Mouse (Mus musculus): ENCODE measurements around the gene Megf11.
A peak's percentile ranks its signal among the peaks of the same experiment; 100 is the strongest.
"Not testable (repeated sequence)": the region's sequence is repeated elsewhere in the genome, so short reads cannot be mapped to it uniquely, and the experiment has no call there.

Gene Megf11

GRCm38 (mm10) chr9:64701651-64702050 lies 316.2 kb downstream of the Megf11 start:
- DNase-seq (ENCODE audit: low spot score), result no peak

DNA sequence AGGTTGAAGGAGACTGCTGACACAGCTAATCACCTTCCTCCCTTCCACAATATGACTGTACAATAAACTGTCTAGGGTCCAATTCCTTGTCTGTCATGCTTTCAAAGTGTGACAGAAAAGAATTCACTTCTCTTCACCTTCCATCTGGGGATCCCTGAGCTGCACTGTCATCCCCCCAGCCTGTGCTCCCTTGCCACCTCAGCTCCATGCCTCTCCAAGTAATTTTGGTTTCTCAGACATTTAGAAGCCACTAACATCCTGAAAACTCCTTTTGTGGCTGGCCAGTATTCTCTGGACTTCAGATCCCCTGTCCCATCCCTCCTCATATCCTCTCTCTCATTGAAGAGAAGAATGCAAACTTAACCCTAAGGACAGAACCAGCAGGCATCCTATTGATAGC lies 317.0 kb downstream of the Megf11 start:
- no peak for DNase-seq (ENCODE audit: low spot score)

DNA sequence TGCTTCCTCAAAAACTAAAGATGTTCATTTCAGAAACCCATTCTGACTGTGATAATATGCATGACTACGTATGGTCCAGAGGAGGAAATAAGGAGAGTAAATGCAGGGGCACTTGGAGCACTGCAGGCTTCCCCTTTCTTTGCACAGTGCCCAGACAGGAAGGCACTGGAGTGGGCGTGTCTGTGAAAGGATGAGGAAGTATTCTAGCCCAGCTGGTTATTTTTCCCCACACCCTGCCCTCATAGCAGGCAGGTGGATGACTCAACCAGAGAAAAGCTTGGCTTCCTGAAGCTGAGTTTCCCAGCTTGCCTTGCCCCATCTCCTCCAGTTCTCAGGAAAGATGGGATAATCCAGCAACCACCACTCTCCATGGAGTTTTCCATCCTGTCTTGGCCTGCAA lies 317.5 kb downstream of the Megf11 start:
- no peak for DNase-seq (ENCODE audit: low spot score)

GRCm38 (mm10) chr9:64703420-64703965 lies 318.1 kb downstream of the Megf11 start:
- DNase-seq (ENCODE audit: low spot score), result no peak

- no peak for DNase-seq (ENCODE audit: low spot score)
These were observed 318.8 kb downstream of the Megf11 start for GRCm38 (mm10) chr9:64704073-64704840.

DNA sequence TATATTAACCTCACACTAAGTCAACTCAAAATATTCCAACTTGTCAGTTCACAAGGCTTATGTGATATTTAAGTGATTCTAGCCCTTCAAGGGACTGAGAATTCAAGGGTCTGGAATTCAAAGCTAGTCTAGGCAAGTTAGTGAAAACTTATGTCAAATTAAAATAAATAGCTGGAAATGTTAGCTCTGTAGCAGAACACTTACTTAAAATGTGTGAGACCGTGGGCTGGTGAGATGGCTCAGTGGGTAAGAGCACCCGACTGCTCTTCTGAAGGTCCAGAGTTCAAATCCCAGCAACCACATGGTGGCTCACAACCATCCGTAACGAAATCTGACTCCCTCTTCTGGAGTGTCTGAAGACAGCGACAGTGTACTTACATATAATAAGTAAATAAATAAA lies 324.9 kb downstream of the Megf11 start:
- DNase-seq (ENCODE audit: low spot score), result not testable (repeated sequence)

DNA sequence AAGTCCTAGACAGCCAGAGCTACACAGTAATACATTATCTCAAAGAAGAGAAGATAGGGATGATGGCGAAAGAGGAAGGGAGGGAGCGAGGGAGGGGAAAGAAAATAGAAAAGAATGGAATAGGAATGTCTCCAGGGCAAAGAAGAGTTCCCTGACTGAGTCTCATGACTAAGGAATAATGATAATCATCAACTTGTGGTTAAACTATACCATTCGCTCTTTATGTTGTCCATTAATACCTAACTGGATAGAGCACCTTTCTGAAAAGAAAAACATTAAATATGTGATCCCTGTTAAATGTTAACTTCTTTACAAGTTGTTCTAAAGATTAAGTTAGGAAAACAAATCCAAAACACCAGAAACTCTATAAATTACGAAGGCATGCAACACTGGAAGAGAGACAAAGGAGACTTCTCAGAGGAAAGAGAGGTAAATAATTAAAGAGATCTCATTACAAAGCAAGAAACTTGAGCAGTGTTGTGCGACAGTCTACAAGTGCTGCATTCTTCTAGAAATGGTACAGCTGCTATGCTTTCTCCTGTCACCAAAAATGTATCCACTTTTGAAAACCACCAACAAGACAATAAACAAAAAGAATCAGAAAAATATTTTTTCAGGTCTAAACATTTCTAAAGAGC lies 334.2 kb downstream of the Megf11 start:
- no peak for DNase-seq (ENCODE audit: low spot score)

GRCm38 (mm10) chr9:64726454-64726853 lies 341.0 kb downstream of the Megf11 start:
- no peak for DNase-seq (ENCODE audit: low spot score)

DNA sequence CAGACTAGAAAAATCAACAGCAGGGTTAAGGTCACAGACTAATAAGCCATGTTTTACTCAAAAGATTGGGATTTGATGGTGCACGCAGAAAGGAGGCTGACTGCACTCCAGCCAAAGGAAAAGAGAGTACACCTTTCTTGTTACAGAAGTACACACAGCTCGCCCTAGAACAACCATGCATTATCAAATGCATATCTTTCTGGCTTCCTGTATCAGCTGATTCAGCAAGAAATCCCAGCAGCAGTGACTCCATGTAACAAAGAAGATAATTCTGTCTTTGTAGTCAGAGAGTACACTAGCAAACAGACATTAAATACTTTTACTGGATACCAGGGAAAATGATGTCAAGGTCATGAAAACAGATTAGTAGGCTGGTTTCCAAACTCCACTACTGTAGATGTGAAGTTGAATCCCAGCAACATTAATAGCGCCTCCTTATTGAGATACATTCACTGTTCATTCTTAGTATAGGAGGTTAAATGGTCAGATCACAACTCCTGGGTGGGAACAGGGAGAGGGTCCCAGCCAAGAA lies 345.7 kb downstream of the Megf11 start:
- DNase-seq (ENCODE audit: low spot score), result no peak

GRCm38 (mm10) chr9:64734166-64734565 lies 348.7 kb downstream of the Megf11 start:
- no peak for DNase-seq (ENCODE audit: low spot score)

GRCm38 (mm10) chr9:64734992-64735391 lies 349.6 kb downstream of the Megf11 start:
- DNase-seq (ENCODE audit: low spot score), result not testable (repeated sequence)

DNA sequence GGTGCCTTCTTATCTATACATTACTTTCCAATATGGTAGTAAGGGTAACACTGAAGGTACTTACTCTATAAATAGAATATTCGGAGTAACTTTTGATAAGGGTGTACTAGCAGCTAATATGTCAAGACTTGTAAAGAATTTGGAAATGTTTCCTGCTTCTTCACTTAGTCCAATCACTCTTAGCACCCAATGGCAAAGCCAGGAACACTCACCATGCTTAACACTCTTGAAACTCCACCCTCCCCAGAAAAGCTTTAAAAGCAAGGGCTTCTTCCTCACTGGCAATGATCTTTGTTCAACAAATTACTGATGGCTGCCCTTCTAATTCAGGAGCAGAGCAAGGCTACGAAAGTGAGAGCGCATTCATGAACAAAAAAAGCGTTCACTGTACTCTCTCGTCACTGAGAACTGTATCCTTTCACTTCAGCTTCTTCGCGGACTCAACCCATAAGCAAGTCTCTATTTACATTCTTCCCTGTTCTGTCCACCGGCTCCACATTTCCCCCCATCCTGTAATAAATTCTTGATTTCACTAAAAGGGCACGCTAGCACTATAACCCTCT lies 350.7 kb downstream of the Megf11 start:
- peak; percentile 56 for DNase-seq (ENCODE audit: low spot score)

- peak; percentile 71 for DNase-seq (ENCODE audit: low spot score)
These were observed 351.4 kb downstream of the Megf11 start for GRCm38 (mm10) chr9:64736639-64737405.

- DNase-seq (ENCODE audit: low spot score), result peak; percentile 92
These were observed 352.2 kb downstream of the Megf11 start, which contains the start of gene Rab11a for GRCm38 (mm10) chr9:64737406-64738201. Gene Rab11a, minus strand, starts transcription at chr9:64737758.

DNA sequence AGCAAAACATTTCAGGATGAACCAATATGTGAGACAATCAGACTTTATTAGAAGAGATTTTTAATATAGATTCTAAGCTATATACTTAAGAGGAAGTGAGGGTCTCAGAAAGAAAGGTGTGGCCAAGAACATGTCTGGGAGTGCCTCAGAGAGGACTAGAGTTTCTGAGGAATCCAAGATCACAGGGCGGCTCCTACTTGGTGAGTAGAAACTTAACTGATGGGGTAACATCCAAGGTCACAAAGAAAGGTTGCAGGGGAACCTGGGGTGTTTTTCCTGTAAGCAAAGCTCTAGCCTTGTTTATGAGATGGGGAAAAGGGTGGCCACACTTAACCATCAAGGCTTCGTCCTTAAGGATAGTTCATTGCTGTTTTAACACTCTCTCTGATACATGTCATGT lies 353.6 kb downstream of the Megf11 start:
- no peak for DNase-seq (ENCODE audit: low spot score)

GRCm38 (mm10) chr9:64742453-64742852 lies 357.0 kb downstream of the Megf11 start:
- no peak for DNase-seq (ENCODE audit: low spot score)

- no peak for DNase-seq (ENCODE audit: low spot score)
These were observed 362.3 kb downstream of the Megf11 start for GRCm38 (mm10) chr9:64747735-64748134.

DNA sequence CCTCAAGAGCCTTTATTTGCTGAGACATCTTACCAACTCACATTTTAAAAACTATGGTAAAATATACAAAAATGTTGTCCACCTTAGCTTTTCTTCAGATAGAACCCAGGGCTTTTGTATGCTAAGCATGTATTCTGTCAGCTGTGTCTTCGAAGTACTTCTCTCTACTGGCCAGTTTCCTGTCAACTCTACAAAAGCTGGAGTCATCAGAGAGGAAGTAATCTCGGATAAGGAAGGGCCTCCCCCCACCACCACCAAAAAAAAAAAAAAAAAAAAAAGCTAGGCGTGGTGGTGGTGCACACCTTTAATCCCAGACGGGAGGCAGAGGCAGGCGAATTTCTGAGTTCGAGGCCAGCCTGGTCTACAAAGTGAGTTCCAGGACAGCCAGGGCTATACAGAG lies 363.9 kb downstream of the Megf11 start:
- no peak for DNase-seq (ENCODE audit: low spot score)

- DNase-seq (ENCODE audit: low spot score), result no peak
These were observed 367.1 kb downstream of the Megf11 start for GRCm38 (mm10) chr9:64752575-64752974.

GRCm38 (mm10) chr9:64758052-64758451 lies 372.6 kb downstream of the Megf11 start:
- DNase-seq (ENCODE audit: low spot score), result no peak
